Mouse (Mus musculus) testis, adult 2 months (tissue): Measurements from ENCODE around the gene Phykpl.
A peak's percentile ranks its signal among the peaks of the same experiment; 100 is the strongest.

ENCODE experiments used
- CTCF ChIP-seq: fragments of 200-500 bp; IDR thresholded peaks from 2 replicates; pipeline ENCODE4 v1.5.1; 2012; ENCODE audit warnings: low read depth, mild to moderate bottlenecking, inconsistent platforms, low read length, moderate library complexity; ENCODE audit not compliant: control insufficient read depth, insufficient read depth, insufficient replicate concordance
- POLR2A ChIP-seq: fragments of 200-500 bp; IDR thresholded peaks from 2 replicates; pipeline ENCODE4 v1.6.1; 2012; ENCODE audit warnings: low read depth, mild to moderate bottlenecking, inconsistent platforms, low read length, moderate library complexity; ENCODE audit not compliant: control insufficient read depth

DNA sequence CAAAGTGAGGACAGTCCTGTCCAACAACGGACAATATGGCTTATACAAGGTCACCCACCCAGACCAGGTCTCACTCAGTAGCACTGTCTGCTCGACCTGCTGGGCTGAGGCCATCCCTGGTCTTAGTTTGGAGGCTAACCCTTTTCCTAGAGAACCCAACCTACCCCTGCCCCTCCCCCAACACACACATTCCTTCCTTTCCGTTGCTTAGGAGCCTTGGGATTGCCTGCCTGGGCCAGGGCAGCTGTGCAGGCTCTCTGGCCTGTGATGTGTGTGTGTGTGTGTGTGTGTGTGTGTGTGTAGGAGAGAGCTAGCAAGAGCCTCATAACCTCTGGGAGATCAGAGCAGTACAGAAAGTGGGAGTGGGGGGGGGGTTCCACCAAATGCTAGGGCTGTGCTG, 64.0 kb downstream of the Phykpl start:
- no peak for TF ChIP-seq CTCF
- peak; percentile 52; the same call in 1 of the 2 replicates for TF ChIP-seq POLR2A
